Mouse (Mus musculus): Measurements from ENCODE around the gene Gstm4. TPM values are rescaled to one million over a fixed set of nuclear protein-coding genes. Genes with fewer than 3 reads are reported as not detected.

The Gstm4 gene
- polyA plus RNA-seq, 1 experiment from 2014 or later, result 23.1 TPM

Other genes with a start within 250 kb of the Gstm4 start
- not detected in 2 replicates for gene Eps8l3, start 167.7 kb downstream of the Gstm4 start, polyA plus RNA-seq (2015; fragmentation: Nextera tagmentation; extraction: Ambion mirVana)
- gene Gstm5, start 149.1 kb downstream of the Gstm4 start, polyA plus RNA-seq (2015; fragmentation: Nextera tagmentation; extraction: Ambion mirVana), result 225 and 239 TPM in 2 replicates
- 44.7 and 62.2 TPM in 2 replicates for gene Gstm7, start 113.1 kb downstream of the Gstm4 start, polyA plus RNA-seq (2015; fragmentation: Nextera tagmentation; extraction: Ambion mirVana)
- gene Gstm6, start 101.1 kb downstream of the Gstm4 start, polyA plus RNA-seq (2015; fragmentation: Nextera tagmentation; extraction: Ambion mirVana), result 21.2 and 23.2 TPM in 2 replicates
- gene Gstm3, start 75.6 kb downstream of the Gstm4 start, polyA plus RNA-seq (2015; fragmentation: Nextera tagmentation; extraction: Ambion mirVana), result not detected in 2 replicates
- 6.5 and 7.7 TPM in 2 replicates for gene Gstm2, start 58.4 kb downstream of the Gstm4 start, polyA plus RNA-seq (2015; fragmentation: Nextera tagmentation; extraction: Ambion mirVana)
- gene Gstm1, start 26.9 kb downstream of the Gstm4 start, polyA plus RNA-seq (2015; fragmentation: Nextera tagmentation; extraction: Ambion mirVana), result 86.7 and 139 TPM in 2 replicates
- 71.2 and 72.4 TPM in 2 replicates for gene Ampd2, start 41.8 kb upstream of the Gstm4 start, polyA plus RNA-seq (2015; fragmentation: Nextera tagmentation; extraction: Ambion mirVana)
- gene Gnat2, start 47.9 kb upstream of the Gstm4 start, polyA plus RNA-seq (2015; fragmentation: Nextera tagmentation; extraction: Ambion mirVana), result 0.15 and 0.19 TPM in 2 replicates
- gene Gnai3, start 101.3 kb upstream of the Gstm4 start, polyA plus RNA-seq (2015; fragmentation: Nextera tagmentation; extraction: Ambion mirVana), result 115 and 125 TPM in 2 replicates
- 6.1 and 8.3 TPM in 2 replicates for gene Gpr61, start 110.0 kb upstream of the Gstm4 start, polyA plus RNA-seq (2015; fragmentation: Nextera tagmentation; extraction: Ambion mirVana)
- gene Amigo1, start 141.4 kb upstream of the Gstm4 start, polyA plus RNA-seq (2015; fragmentation: Nextera tagmentation; extraction: Ambion mirVana), result 11.8 and 12.6 TPM in 2 replicates
- 4.6 and 4.8 TPM in 2 replicates for gene Cyb561d1, start 156.3 kb upstream of the Gstm4 start, polyA plus RNA-seq (2015; fragmentation: Nextera tagmentation; extraction: Ambion mirVana)
- 23.0 and 23.8 TPM in 2 replicates for gene Atxn7l2, start 166.0 kb upstream of the Gstm4 start, polyA plus RNA-seq (2015; fragmentation: Nextera tagmentation; extraction: Ambion mirVana)
- gene Sypl2, start 181.8 kb upstream of the Gstm4 start, polyA plus RNA-seq (2015; fragmentation: Nextera tagmentation; extraction: Ambion mirVana), result 0.30 and 0.67 TPM in 2 replicates
- 220 and 238 TPM in 2 replicates for gene Psma5, start 212.0 kb upstream of the Gstm4 start, polyA plus RNA-seq (2015; fragmentation: Nextera tagmentation; extraction: Ambion mirVana)
- gene Sort1, start 239.2 kb upstream of the Gstm4 start, polyA plus RNA-seq (2015; fragmentation: Nextera tagmentation; extraction: Ambion mirVana), result 12.4 and 16.2 TPM in 2 replicates